Mouse (Mus musculus) cerebellum, adult (tissue): ENCODE data around the gene Pitpnm1.
"Not testable (repeated sequence)": the region's sequence is repeated elsewhere in the genome, so short reads cannot be mapped to it uniquely, and the experiment has no call there.

Source experiments
- ATAC-seq: cut with Nextera tagmentation; 2 replicates; pipeline ENCODE4 v1.9.2; 2017; ENCODE audit warnings: mild to moderate bottlenecking, moderate library complexity, mixed read lengths; ENCODE audit not compliant: insufficient number of reproducible peaks, low FRiP score, low TSS enrichment

Pitpnm1 gene

DNA sequence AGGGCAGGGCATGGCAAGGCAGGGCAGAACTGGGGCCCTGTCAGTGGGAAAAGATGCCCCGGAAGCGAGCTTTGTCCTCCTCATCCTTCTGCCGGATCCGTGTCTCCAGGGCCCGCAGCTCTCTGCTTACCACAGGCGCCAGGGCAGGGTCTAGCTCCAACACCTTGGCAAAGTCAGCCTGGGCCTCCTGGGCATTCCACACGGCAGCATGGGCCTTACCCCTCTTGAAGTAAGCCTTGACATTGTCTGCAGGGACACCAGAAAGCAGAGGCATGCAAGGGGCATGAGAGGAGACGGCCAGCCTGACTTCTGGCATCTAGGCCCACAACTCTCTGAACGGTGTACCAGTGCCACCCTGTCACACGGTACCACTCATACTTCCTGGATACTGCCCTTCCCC, 14.8 kb downstream of the Pitpnm1 start:
- no peak for ATAC-seq

- no peak for ATAC-seq
Observed at GRCm38 (mm10) chr19:4115144-4115543, 15.3 kb downstream of the Pitpnm1 start.

- no peak for ATAC-seq
Observed at GRCm38 (mm10) chr19:4115816-4116215, 16.0 kb downstream of the Pitpnm1 start.

GRCm38 (mm10) chr19:4117006-4117405, 17.2 kb downstream of the Pitpnm1 start:
- no peak for ATAC-seq

DNA sequence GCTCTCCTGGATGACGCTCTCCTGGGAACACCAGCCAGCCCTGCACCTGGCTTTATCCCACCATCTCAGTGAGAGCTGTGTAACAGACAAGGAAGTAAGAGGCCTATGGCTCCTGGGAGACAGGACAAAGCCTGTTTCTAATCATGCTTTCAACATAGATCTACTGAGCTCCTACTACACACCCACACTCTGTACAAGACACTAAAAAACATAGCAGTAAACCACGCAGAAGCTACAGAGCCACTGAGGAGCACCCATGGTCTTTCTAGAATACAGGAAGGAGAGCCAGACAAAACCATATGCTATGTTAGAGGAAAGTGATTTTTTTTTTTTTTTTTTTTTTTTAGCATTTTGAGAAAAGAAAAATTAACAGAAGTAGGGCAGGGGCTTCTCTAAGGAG, 18.6 kb downstream of the Pitpnm1 start:
- no peak for ATAC-seq

GRCm38 (mm10) chr19:4119716-4120487, 20.1 kb downstream of the Pitpnm1 start:
- ATAC-seq: no peak

DNA sequence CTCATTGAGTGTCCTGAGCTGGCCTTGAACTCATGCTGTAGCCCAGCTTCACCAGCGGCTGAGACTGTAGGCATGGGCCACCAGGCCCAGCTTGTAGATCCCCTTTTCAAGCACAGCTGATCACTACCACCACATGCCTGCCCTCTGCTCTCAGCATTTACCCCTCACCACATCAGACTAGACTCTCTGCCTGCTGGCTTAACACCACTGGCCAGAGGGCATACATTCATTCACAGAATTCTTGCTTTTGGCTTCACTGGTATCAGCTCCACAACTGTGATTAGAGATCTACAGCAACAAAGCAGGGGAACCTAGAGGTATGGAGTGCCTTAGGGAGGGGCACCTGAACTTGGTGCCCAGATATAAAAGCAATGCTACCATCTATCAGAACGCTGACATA, 20.7 kb downstream of the Pitpnm1 start:
- ATAC-seq: no peak

- peak; percentile 71 for ATAC-seq
Observed at GRCm38 (mm10) chr19:4121097-4121805, 21.5 kb downstream of the Pitpnm1 start.

- ATAC-seq: not testable (repeated sequence)
Observed at GRCm38 (mm10) chr19:4121896-4122295, 22.1 kb downstream of the Pitpnm1 start.

- ATAC-seq: no peak
Observed at GRCm38 (mm10) chr19:4122411-4123370, 22.9 kb downstream of the Pitpnm1 start.

DNA sequence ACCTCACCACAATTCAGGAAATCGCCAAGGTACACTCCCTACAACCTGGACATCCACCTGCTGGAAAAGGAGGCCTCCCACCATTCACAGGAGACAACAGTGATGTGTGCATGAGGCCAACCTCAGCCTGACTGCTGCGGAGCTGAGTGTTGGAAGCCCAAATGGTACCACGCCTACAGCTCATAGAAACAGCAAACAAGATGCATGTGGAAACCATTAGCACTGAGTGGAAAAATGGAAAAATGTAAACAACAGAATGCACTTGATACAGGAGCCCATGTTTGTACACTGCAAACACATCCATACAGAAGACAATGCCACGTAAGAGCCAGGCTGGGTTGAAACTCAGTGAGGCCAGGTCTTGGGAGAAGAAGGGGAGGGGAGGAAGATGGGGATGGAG, 24.6 kb downstream of the Pitpnm1 start:
- no peak for ATAC-seq

GRCm38 (mm10) chr19:4125268-4125667, 25.5 kb downstream of the Pitpnm1 start:
- not testable (repeated sequence) for ATAC-seq

- ATAC-seq: peak; percentile 87
Observed at GRCm38 (mm10) chr19:4125741-4126696, 26.2 kb downstream of the Pitpnm1 start, which contains the start of gene Aip. Aip (minus strand) TSS chr19:4125858.

DNA sequence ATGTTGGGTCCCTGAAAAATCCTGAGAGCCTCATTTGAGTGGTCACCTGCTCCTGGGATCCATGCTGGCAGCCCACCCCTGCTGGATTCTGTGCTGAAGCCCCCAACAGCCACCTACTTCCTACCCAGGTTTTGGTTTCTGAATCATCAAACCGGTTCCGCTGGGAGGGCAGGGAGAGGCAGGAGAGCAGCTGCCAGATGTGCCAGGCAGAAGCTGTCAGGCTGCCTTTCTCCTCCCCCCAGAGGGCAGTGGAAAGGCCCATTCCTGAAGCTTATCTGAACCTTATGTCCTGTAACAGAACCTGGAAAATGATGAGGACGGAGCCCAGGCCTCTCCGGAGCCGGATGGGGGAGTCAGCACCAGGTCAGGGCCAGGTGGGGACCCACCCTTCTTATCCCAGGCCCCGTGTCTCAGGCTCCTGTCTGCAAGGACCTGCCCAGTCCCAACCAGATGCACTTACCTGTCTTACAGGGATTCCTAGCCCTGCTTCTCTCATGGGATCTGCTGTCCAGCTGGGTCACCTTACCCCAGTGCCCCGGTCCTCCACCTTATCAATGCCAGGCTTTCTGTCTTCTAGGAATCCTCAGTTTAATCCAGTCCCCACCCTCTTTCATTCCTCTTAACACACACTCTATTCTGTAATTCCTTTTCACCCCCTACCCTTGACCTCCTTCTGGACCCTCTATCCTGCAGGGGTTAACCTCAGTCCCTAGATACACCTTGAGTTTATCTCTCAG, 27.1 kb downstream of the Pitpnm1 start:
- no peak for ATAC-seq

GRCm38 (mm10) chr19:4129462-4129861, 29.7 kb downstream of the Pitpnm1 start:
- no peak for ATAC-seq

DNA sequence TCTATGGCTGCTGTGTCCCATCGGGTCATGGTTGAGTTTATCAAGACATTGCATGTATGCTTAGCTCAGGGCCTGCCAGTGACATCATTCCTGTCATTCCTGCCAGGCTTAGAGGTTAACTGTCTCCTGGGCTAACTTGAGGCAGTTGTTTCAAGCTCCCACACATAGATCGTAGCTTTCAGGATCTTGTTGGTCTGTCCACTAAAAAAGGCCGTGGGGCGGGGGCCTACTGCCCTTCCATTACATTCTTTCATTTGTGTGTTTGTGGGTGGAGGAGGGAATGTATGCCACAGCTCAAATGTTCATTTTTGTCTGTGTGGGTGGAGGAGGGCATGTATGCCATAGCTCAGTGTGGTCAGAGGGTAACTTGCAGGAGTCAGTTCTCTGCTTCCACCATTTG, 30.3 kb downstream of the Pitpnm1 start:
- no peak for ATAC-seq

DNA sequence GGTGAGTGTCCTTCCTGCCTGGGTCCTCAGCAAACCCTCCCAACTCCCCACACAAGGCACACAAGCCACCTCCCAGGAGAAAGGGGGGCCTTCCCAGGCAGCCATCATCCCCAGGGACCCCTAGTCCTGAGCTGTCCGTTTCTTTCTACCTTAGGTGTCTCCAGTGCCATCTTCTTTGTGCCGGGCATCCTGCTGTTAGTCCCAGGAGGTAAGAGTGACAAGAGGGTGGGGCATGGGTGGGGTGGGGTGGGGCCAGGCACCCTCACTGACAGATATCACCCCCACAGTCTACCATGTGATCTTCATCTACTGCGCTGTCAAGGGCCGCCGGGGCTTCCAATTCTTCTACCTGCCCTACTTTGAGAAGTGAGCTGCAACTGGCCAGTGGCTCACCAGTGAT, 31.3 kb downstream of the Pitpnm1 start:
- ATAC-seq: no peak

DNA sequence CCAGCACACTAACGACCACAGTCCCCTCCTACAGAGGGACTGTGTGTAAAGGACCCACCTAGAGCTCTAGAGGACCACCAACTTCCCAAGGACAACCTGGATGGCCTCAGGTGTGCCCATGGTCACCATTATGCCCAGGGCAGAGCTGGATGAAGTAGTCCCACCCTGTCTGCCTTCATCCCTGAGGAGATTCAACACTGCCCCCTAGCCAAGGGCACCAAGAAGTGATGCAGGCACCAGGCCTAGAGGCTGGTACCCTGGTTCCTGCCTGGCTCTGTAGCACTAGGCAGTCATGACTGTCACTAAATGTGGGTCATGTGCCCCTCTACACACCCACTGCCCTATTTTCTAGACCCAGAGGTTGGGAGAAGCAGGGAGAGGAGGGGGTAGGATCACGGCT, 32.0 kb downstream of the Pitpnm1 start:
- 0 out of 2 replicates have a peak, but pooled peaks have one; percentile 23 for ATAC-seq

DNA sequence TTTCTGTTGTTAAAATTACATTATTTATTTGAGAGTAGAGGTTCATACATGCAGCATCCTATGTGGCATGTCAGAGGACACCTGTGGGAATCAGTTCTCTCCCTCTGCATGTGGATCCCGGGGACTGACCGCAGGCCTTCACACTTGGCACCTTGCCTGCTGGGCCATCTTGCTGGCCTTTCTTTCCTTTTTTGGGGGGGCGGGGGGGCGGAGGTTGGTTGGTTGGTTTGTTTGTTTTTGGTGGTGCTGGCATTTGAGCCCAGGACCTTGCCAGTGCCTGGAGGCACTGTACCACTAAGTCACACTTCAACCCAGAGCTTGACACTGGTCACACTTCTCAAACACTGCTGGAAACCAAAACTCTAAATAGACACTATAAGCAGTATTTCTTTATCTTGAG, 34.6 kb downstream of the Pitpnm1 start:
- ATAC-seq: no peak
